Mouse (Mus musculus): ENCODE measurements around the gene Gm49353.

DNA sequence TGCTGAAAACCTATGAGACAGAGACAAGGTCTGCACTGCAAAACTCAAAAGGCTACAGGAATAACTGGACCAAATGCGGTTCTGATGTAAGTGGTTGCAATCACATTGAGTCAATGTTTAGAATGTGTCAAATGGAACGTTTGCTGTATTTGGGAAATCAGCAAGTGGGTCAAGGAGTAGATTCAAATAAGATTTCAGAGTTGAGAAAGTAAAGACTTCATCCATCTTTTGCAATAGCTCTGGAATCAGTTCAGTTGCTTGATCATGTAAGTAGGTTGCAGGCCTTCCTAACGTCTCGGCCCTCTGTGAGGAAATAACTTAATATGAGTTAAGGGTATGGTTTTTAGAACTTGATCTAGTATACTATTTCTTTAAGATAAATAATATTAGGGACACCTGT lies 26.6 kb downstream of the Gm49353 start:
- no peak for TF ChIP-seq CHD2 (IDR thresholded peaks at IDR 0.05; ENCODE audit: low read depth, low read length)
- TF ChIP-seq MAFK (IDR thresholded peaks at IDR 0.05; ENCODE audit: insufficient read depth, low read depth, low read length), result no peak
- no peak for TF ChIP-seq HCFC1 (IDR thresholded peaks at IDR 0.05; ENCODE audit: borderline replicate concordance, insufficient read depth, low read length)
- TF ChIP-seq ZC3H11A (IDR thresholded peaks at IDR 0.05; ENCODE audit: borderline replicate concordance, low read depth, low read length), result no peak
